ENCODE assay signal across 13 mouse cellular contexts in the genomic region with DNA sequence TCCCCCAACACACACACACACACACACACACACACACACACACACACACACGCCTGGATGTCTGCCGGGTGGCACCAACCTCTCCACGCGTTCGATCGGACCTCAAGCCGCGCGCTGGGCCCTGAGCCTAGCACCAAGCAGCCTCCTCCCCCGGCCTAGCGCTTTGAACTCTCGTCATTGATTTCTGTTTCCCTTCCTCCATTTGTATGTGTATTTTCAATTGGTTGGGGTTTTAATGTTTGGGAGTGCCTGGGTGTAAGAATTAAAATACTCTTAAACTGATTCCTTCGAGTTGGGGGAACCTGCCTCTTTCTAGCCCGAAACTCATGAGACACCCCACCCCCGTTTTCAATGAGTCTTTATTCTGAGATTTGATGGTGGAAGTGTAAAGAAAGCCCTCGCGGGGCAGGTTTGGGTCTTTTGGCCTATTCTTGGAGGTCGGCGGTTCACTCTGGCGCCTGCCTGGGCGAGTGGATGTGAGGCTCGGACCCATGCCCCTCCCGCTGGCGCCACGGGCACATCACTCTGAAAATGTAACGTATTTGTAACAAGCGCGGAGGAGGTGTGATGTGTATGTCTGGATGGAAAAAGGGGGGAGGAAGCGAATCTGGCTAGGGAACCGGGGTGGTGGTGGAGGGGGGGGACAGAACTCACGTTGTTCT. TPM values are rescaled to one million over a fixed set of nuclear protein-coding genes. Genes with fewer than 3 reads are reported as not detected.
DNase-seq lines count a peak whose midpoint lies in the region; ATAC-seq lines count a peak whose summit lies in the region.
"Had no signal": no experiment of that assay in that cellular context is flagged by ENCODE, and none has a peak within 500 bp of the region (broad histone marks: within the 10 kb centered on the region; RNA-seq: fewer than 3 reads in every experiment).

No protein-coding gene starts in this region.

- H3K4me1 ChIP-seq in forebrain, embryonic 11.5 days (replicated peaks; ENCODE audit: control insufficient read depth, insufficient read depth, low read length): peaks cover 28% of the 10 kb centered on the region
- peaks cover 64% of the 10 kb centered on the region for H3K4me1 ChIP-seq in forebrain, embryonic 15.5 days
- H3K4me1 ChIP-seq in midbrain, embryonic 11.5 days (ENCODE audit: control insufficient read depth, insufficient read depth, low read length): peaks cover 46% of the 10 kb centered on the region
- H3K4me1 ChIP-seq: liver, embryonic 15.5 days had no signal

- peak overlapping the region; percentile 12; the same call in 1 of the 2 replicates for H3K9ac ChIP-seq in forebrain, embryonic 11.5 days (ENCODE audit: low read length)
- no peak overlapping the region for H3K9ac ChIP-seq in forebrain, embryonic 15.5 days (replicated peaks)
- H3K9ac ChIP-seq in midbrain, embryonic 11.5 days (ENCODE audit: low read length): peak overlapping the region; percentile 51
- H3K9ac ChIP-seq: heart, embryonic 13.5 days; liver, embryonic 15.5 days had no signal

- WGBS in forebrain, embryonic 11.5 days: 1% methylated on average over 31 of the region's 31 CpGs
- WGBS in forebrain, embryonic 15.5 days: under 1% methylated on average over 31 of the region's 31 CpGs
- WGBS in midbrain, embryonic 11.5 days: 1% methylated on average over 31 of the region's 31 CpGs

- H3K4me2 ChIP-seq in forebrain, embryonic 11.5 days (ENCODE audit: low read depth, low read length, severe bottlenecking): peak overlapping the region; percentile 43; the same call in 1 of the 2 replicates
- H3K4me2 ChIP-seq in forebrain, embryonic 15.5 days (replicated peaks): no peak overlapping the region
- peak overlapping the region; percentile 41 for H3K4me2 ChIP-seq in midbrain, embryonic 11.5 days
- H3K4me2 ChIP-seq: heart, embryonic 13.5 days; liver, embryonic 15.5 days had no signal

- no peak overlapping the region for H3K27ac ChIP-seq in forebrain, embryonic 11.5 days (ENCODE audit: low read depth, low read length)
- H3K27ac ChIP-seq in forebrain, embryonic 15.5 days (replicated peaks): no peak overlapping the region
- peak overlapping the region; percentile 65 for H3K27ac ChIP-seq in midbrain, embryonic 11.5 days (ENCODE audit: low read depth, low read length)
- H3K27ac ChIP-seq: heart, embryonic 13.5 days; liver, embryonic 15.5 days had no signal

- peak overlapping the region; percentile 16; the same call in 1 of the 2 replicates for H3K4me3 ChIP-seq in forebrain, embryonic 11.5 days (ENCODE audit: low read depth, low read length)
- no peak overlapping the region; the same call in 1 of the 2 replicates for H3K4me3 ChIP-seq in forebrain, embryonic 15.5 days
- peak overlapping the region; percentile 23; the same call in 1 of the 2 replicates for H3K4me3 ChIP-seq in midbrain, embryonic 11.5 days (ENCODE audit: low read depth, low read length)
- H3K4me3 ChIP-seq: heart, embryonic 13.5 days; liver, embryonic 15.5 days had no signal

- no peak for ATAC-seq in forebrain, embryonic 11.5 days (replicated peaks; ENCODE audit: low FRiP score)
- ATAC-seq in forebrain, embryonic 15.5 days (replicated peaks): no peak
- peak; percentile 25; the same call in 1 of the 2 replicates for ATAC-seq in midbrain, embryonic 11.5 days (ENCODE audit: low FRiP score)

- H3K27me3 ChIP-seq in forebrain, embryonic 11.5 days (ENCODE audit: control insufficient read depth, insufficient read depth, low read length): peaks cover 87% of the 10 kb centered on the region
- peaks cover 84% of the 10 kb centered on the region for H3K27me3 ChIP-seq in forebrain, embryonic 15.5 days
- peaks cover 97% of the 10 kb centered on the region for H3K27me3 ChIP-seq in midbrain, embryonic 11.5 days (ENCODE audit: control insufficient read depth, insufficient read depth, low read length)

- no peaks in the 10 kb centered on the region for H3K9me3 ChIP-seq in forebrain, embryonic 11.5 days (ENCODE audit: control insufficient read depth, low read length)
- H3K9me3 ChIP-seq in forebrain, embryonic 15.5 days: no peaks in the 10 kb centered on the region
- H3K9me3 ChIP-seq in midbrain, embryonic 11.5 days (ENCODE audit: control insufficient read depth, low read length): no peaks in the 10 kb centered on the region
- H3K9me3 ChIP-seq: heart, embryonic 13.5 days; liver, embryonic 15.5 days had no signal

- no peaks in the 10 kb centered on the region for H3K36me3 ChIP-seq in forebrain, embryonic 11.5 days (ENCODE audit: control insufficient read depth, insufficient read depth, low read length)
- H3K36me3 ChIP-seq in forebrain, embryonic 15.5 days: no peaks in the 10 kb centered on the region
- H3K36me3 ChIP-seq in midbrain, embryonic 11.5 days (ENCODE audit: control insufficient read depth, insufficient read depth, low read length): no peaks in the 10 kb centered on the region
- H3K36me3 ChIP-seq: heart, embryonic 13.5 days; liver, embryonic 15.5 days had no signal

- peak; percentile 60 for DNase-seq in forebrain, embryonic 11.5 days (ENCODE audit: low spot score)
- peak; percentile 31 to 47 for DNase-seq in cerebellum, adult 18-20 months
- peak; percentile 38 for DNase-seq in embryo, embryonic 9.5 days (ENCODE audit: extremely low spot score)
- peak; percentile 95 for DNase-seq in midbrain, embryonic 11.5 days (ENCODE audit: low spot score, missing footprints)
- no peak for DNase-seq in adrenal gland, adult 18-20 months (ENCODE audit: low spot score in 2 of 2)
- no peak for DNase-seq in urinary bladder, postnatal 4 days (ENCODE audit: low spot score in 2 of 2)
- no peak for DNase-seq in lung, postnatal 10 days
- DNase-seq: adrenal gland, adult 2 months had no signal

RNA-seq across cellular contexts. Expression of a gene that starts 7.3 kb away (rescaled TPM):
- 7.0 and 7.9 TPM in 2 replicates for polyA plus RNA-seq in forebrain, embryonic 11.5 days (2014; fragmentation: Nextera tagmentation; extraction: Ambion mirVana)
- polyA plus RNA-seq in forebrain, embryonic 15.5 days (2015; fragmentation: Nextera tagmentation; extraction: Ambion mirVana): 1.1 and 1.3 TPM in 2 replicates
- polyA plus RNA-seq in midbrain, embryonic 11.5 days (2014; fragmentation: Nextera tagmentation; extraction: Ambion mirVana): 10.3 and 12.4 TPM in 2 replicates
- total RNA-seq in adrenal gland, adult 18-20 months (2021): not detected
- total RNA-seq: adrenal gland, adult 2 months; common myeloid progenitor, adult 5-6 weeks had no signal
- polyA plus RNA-seq: adrenal gland, adult 2 months; heart, embryonic 13.5 days; kidney, embryonic 14.5 days; liver, embryonic 15.5 days had no signal

Comparison
In these comparisons a context has a peak if more than half of its experiments do, and no peak if none do; other contexts are left out.
1. DNase-seq: peak in forebrain, embryonic 11.5 days (single experiment), cerebellum, adult 18-20 months (2 of 2), embryo, embryonic 9.5 days (single experiment) and midbrain, embryonic 11.5 days (single experiment); none in adrenal gland, adult 18-20 months (0 of 2), urinary bladder, postnatal 4 days (0 of 2) and lung, postnatal 10 days (single experiment).